Mouse (Mus musculus) hematopoietic stem cell, adult 5-6 weeks (primary cell): ENCODE data around the gene Arid2. TPM values are rescaled to one million over a fixed set of nuclear protein-coding genes. Genes with fewer than 3 reads are reported as not detected.
"Not testable (repeated sequence)": the region's sequence is repeated elsewhere in the genome, so short reads cannot be mapped to it uniquely, and the experiment has no call there.

Experiments used
- ATAC-seq, 2 experiments: fragments of 125-278 bp in 1 of 2; replicated peaks in 1 of 2; 2 replicates each; pipeline ENCODE4 v1.8.0; 2016 to 2017; ENCODE audit warnings: inconsistent platforms in 2 of 2, mild to moderate bottlenecking in 2 of 2, moderate number of reproducible peaks in 2 of 2, low read depth in 1 of 2, moderate TSS enrichment in 1 of 2; ENCODE audit not compliant: low FRiP score in 2 of 2, poor library complexity in 2 of 2, severe bottlenecking in 2 of 2, insufficient read depth in 1 of 2, low TSS enrichment in 1 of 2
- total RNA-seq: library from RNA; stranded (forward); fragments of 172-1452, 232-1000 nt; gene quantifications from 2 replicates; pipeline ENCODE4 v1.2.3, GENCODE M21; 2017

The Arid2 gene
- total RNA-seq, 1 experiment from 2014 or later = 51.4 TPM

DNA sequence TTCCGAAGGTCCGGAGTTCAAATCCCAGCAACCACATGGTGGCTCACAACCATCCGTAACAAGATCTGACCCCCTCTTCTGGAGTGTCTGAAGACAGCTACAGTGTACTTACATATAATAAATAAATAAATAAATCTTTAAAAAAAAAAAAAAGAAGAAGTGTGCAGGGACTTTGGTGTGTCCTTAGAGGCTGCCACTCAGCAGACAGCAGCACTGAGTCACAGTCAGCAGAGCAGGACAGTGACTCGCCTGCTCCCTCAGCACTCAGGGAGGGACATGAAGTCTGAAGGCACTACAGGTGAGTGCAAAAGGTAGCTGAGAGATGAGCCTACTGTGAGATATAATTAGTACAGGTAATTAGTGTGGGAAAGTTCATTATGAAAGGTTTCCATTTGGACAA is 41.4 kb downstream of the Arid2 start:
- not testable (repeated sequence) for ATAC-seq

DNA sequence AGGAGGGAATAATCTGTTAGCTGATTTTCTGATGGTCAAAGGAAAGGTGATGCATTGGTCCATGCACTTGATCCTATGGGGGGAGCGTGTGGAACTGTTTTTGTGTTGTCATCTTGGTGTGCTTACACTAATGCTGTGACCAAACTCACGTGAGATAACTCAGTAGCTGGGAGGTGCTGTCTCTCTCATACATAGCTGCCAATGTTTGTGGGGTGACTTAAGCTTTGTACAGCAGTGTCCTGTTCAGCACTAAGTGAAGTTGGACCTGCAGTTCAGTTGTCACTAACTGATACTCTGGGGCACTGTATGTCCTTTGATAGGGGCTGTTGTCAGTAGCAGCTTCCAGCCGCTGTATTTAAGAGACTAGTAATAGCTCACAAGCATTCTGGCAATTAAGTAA is 43.2 kb downstream of the Arid2 start:
- ATAC-seq = no peak; a peak in 1 of 4 replicates

DNA sequence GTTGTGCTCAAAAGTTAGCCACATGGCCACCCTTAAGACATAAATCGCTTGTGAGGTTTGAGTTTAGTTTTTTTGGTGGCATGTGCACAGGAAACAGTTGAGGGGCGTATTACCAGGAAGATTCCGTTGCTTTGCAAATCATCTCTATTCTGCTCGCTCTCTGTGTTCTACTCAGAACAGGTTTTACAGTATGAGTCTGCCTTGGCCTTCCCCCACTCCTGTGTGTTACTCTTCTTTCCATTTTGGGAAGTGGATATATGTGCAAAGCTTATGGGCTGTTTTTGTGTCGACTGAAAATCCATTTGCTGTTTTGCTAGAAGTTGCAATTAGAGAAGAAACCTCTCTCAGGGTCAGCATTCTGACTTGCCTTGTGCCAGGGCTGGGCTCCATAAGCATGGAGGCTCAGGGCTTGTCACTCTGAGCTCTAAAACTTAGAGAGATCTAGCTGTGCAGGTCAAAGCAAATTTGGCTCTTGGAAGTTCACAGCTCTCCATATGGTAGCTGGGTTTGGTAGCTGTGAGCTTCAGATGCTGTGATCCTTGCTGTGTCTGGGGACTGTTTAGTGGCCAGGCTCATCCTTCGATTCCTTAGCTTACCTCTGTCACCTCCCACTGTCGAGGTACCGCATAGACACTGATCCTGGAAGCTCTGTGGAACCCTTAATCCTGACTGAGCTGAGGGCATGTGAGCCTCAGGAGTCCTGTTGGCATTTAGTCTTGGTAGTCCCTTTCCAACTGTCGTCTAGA is 45.3 kb downstream of the Arid2 start:
- no peak for ATAC-seq

DNA sequence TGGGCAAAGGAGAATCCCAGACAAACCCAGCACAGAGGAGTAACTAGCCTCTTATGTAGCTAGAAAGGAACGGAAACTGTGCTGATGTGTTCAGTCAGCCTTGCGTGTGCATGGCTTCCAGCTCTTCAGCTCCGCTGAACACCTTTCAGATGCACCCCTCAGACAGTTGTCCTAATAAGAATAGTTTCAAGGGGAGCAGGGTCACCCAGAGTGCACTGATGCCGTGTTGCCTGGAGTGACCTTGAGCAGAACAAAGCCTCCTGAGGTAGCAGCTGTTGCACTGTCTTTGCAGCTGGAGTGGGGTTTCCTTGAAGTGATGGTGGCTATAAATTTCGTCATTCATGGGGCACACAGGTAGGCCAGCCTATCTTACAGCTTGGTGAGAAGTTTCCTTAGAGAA is 46.0 kb downstream of the Arid2 start:
- ATAC-seq = peak in 1 of 2 experiments; percentile 14; a peak in 1 of 4 replicates

DNA sequence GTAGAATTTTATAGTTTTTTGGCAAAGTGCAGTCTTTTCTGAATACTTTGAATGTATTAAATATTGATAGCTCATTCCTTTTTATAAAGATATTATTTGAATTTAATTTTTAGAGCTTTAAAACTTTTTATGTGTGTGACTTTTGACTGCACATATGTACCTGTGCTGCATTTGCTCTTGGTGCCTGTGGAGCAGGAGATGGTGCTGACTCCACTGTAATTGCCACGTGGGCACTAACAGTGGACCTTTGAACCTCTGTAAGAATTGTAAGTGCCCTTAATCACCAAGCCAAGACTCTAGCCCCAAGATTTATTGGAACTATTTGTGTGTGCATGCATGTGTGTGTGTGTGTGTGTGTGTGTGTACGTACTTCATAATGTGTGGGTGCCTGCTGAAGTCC is 53.6 kb downstream of the Arid2 start:
- no peak for ATAC-seq

DNA sequence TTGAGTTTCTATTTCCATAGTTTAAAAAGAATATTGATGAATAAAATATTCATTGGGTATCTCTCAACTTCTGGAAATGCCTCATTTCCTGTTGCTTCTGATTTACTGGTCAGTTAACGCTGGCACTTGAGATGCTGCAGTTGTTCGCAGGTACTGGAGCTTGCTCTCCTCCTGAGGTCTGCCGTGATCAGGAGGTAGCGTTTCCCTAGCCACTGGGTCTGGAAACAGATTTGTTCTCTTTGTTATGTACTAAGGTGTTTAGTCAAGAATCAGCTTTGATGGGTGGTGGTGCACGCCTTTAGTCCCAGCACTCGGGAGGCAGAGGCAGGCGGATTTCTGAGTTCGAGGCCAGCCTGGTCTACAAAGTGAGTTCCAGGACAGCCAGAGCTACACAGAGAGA is 54.8 kb downstream of the Arid2 start:
- ATAC-seq = no peak

DNA sequence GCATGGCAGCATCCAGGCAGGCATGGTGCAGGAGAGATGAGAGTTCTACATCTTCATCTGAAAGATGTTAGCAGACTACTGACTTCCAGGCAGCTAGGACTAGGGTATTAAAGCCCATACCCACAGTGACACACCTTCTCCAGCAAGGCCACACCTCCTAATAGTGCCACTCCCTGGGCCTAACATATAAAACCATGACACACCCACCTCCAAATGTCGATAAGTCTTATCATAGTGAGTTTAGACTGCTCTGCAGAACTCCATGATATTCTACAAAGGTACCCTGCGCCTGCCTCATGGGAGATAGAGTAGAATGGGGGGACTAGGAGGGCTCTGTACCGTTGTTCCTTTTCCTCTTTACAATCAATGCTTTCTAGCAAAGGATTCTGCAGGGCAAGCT is 55.6 kb downstream of the Arid2 start:
- ATAC-seq = no peak

DNA sequence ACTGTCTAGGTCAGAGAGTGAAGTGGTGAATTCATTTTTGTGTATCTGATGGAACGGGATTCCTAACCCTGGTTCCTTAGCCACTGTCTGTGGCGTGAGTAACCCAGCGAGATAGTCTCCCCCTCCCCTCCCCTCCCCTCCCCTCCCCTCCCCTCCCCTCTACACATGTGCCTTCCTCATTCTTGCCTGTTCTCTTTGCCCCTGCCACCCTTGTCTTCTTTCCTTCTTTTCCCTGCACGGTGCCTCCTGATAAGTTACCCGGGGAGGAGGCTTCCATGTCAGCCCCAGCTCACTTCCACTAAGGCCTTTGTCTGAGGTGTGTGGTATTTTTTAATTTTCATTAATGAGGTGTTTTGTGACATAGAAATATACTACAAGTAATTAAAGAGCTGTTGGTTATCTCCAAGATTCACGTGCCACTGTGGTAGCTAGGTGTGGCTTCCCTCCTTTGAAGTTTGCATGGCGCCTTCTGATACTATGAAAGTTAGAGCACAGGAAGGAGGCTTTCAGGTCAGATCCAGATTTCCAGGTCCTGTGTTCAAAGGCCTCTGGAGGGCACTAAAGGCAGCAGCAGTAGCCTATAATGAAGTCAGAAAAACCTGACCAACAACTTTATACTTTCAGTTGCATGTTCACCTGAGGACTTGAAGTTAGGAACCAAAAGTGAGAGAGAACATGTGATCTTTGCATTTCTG is 57.4 kb downstream of the Arid2 start:
- ATAC-seq = peak in 1 of 2 experiments; percentile 36; a peak in 1 of 4 replicates

DNA sequence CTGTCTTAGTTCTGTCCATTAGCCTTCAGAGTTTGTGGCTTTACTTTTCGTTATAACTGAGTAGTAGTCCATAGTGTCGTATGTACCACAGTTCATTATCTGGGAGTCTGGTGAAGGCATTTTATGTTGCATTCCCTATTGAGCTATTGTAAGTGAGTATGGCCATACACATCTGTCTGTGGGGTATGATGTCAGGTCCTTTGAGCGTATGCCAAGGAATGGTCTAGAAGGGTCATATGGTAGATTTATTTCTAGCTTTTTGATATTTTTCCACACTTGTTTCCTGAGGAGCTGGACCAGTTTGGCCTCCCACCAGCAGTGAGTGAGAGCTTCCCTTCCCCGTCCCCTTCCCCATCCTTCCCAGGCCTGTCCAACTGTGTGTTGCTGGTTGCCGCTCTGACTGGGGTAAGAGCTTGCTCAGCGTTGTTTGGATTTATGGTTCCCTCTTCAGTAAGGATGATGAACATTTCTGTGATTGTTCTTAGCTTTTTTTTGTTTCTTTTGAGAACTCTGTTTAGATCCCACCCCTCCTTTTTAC is 58.1 kb downstream of the Arid2 start:
- no peak for ATAC-seq

DNA sequence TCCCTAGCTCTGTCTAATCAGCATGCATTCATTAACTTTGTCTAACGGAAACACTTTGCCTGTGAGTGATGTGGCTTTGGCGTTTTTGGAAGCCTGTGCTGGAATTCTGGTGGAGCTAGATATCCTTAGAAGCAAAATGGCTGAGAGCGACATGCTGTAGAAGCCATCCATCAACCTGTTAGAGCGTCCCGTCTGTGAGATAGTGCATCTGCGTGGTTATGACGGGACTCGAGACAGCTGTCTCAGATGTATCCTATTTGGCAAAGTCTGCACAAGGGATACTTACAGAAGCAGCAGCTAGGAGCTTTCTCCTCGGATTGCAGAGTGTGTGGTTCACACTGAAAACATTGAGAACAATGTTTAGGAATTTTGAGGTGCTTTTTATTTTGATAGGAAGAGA is 64.1 kb downstream of the Arid2 start:
- ATAC-seq = no peak

DNA sequence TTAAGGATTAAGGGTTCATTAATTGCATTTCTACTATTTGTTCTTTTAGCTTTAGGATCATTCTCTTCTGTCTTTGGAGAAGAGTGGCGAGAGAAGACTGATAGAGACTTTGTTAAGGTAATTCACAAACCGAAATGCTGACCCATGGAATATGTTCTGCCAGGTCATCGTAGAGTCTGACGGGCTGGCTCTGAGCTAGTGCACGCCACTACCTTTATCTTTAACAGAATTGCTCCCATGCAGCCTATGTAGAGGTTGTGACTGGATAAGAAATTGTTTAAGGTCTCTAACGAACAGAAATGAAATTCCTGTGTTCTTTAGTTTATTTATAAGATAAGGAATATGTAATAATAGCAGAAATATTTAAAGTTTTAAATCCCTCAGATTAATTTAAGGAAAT is 71.6 kb downstream of the Arid2 start:
- ATAC-seq = no peak

DNA sequence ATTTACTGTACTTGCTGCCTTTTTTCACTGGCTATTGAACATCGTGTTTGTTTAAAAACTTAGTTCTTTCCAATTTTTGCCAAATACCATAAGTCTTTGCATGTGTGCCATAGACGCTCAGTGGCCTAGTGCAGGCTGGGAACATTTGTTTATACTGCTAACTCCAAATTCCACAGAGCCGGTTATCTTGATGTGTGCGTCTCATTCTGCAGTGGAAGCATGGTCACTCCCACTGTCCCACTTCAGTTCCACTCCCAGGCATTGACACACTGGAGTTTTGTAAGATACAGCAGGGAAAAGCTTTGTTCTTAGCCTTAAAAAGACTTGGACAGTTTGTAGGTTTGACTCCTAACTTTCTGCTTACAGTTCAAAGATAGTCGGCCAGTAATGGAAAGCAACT is 73.3 kb downstream of the Arid2 start:
- ATAC-seq = no peak

DNA sequence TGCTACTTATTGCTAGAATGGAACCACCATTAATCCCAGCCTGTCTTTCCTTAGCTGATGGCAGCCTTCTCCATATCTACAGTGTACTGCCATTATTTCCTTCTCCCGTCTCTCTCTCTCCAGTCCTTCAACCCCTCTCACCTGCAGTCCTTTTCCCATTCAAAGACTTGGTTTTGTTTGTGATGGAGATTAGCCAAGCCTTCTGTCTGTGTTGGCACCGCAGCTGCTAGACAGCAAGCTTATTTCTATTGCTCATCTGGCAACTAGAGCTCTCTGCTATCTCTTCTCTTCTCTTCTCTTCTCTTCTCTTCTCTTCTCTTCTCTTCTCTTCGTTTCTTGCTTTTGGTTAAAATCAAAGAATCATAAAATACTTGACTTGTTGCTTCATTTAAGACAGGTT is 78.0 kb downstream of the Arid2 start:
- no peak for ATAC-seq

DNA sequence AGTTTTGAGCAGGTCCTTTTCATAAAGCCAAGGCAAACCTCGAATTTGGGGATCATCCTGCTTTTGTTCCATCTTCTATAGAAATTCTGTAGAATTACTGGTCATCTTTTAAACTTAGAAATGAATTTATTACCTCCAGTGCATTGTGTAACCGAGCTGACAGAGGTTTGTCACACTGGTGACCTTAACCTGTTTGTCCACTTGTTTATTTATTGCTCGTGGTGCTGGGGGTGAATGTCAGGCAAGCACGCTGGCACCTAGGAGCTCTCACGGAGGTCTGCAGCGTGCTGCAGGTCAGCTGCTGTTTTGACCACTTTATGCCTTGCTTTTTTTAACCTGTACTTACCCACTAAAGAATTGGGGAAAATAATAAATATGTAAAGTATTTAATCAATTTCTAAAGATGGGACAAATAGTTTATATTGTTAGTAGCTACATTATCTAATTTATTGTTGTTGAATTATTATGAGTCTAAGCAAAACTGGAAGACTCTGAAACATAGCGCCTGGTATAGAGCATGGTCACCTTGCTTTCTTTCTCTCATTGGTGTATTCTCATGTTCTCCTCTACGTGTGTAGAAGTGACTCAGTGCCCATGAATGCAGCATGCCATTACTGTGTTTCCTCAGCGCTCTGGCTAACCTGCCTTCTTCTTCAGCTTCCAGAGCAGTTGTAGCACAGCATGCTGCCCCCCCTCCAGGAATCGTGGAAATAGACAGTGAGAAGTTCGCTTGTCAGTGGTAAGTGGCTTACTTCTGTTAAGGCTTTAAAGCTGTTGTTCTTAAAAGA is 79.1 kb downstream of the Arid2 start:
- no peak for ATAC-seq

DNA sequence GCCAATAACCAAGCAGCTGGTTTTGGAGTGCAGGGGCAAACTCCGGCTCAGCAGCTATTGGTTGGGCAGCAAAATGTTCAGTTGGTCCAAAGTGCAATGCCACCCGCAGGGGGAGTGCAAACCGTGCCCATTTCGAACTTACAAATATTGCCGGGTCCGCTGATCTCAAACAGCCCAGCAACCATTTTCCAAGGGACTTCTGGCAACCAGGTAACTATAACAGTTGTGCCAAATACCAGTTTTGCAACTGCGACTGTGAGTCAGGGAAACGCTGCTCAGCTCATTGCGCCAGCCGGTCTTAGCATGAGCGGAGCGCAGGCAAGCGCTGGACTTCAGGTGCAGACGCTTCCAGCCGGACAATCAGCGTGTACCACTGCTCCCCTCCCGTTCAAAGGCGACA is 84.0 kb downstream of the Arid2 start:
- ATAC-seq = no peak

DNA sequence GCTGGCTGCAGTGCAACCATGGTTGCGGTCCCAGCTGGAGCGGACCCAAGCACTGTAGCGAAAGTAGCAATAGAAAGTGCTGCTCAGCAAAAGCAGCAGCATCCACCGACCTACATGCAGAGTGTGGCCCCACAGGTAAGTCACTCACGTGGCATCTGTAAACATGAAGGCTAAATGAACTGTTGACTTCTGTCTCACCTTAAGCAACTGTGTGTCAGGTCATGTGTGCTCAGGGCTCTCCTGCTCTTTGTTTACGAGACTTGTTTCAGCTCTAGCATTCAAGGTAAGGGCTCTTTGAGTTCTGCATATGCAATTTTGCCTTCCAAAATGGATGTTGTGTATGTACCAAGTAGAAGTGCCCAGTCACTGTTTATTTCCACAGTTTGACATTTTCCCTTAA is 85.3 kb downstream of the Arid2 start:
- no peak for ATAC-seq

DNA sequence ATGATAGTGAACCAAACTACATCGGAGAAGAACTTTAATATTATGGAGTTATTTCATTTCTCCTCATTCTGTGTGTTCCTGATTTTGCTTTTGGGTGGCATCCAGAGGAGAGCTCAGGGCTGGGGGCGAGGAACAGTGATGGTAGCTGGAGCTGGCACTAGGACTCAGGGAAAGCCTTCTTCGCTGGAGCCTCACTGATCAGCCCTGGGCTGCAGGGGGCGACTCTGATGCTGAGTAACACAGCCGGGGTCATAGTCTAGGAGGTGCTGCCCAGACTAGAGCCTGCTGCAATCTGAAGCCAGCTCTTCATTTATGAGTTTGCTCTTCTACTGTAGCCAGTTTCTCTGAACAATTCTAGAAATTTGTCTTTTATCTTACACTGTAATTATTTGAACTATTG is 85.8 kb downstream of the Arid2 start:
- no peak for ATAC-seq

DNA sequence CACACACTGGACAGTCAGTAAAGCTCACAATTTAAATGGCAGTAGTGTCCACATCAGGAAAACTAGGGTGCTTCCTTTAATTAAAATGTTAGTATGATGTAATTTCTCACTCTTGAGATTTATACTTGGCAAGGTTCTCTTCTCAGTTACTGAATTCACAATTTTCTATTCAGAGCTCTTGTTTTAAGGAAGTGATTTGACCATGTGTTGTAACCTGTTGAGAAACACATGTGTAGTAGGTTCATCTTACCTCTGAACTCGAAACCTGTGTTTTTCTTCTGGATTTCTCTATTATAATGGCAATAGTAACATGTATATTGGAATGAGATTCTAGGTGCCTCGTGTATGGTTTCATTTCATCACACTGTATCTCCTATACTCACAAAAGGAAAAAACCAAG is 88.9 kb downstream of the Arid2 start:
- no peak for ATAC-seq
